Mouse (Mus musculus) cerebellum, adult (tissue): Measurements from ENCODE around the gene Tmcc1.

Experiments used
- ATAC-seq: cut with Nextera tagmentation; 2 replicates; pipeline ENCODE4 v1.9.2; 2017; ENCODE audit warnings: mild to moderate bottlenecking, moderate library complexity, mixed read lengths; ENCODE audit not compliant: insufficient number of reproducible peaks, low FRiP score, low TSS enrichment

The Tmcc1 gene

DNA sequence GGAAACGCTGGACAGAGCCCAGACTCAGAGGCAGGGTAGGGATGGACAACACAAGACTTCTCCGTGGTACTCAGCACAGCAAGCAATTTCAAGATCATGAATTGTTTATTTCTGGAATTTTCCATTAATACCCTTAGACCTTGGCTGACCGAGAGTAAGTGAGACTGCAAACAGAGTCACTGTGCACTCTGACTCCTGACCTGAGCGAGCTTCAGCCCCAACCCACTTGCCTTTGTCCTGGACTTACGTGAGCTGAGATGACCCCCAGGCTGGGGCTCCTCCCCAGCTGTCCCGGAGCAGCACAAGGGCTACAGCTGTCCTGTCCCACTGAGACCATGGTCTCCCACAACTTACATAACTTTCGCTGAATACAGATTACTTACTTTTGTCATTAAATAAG lies 210.4 kb downstream of the Tmcc1 start:
- no peak for ATAC-seq

DNA sequence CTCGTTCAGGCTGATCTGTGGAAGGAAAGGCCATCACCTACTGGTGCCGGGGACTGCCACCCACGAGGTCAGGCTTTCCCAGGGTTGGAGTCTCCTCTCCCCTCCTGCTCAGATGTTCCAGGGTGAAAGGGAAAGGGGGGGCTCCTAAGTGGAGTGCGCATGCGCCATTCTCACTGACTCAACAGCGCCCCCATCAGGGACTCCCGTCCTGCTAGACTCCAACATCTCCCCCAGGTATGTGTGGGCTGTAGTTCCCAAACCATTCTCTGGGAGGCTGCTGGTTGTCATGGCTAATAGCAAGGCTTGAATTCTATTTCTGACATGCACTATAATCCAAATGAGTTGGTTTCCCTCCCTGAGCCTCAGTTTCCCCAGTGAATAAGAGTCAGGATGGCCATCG lies 214.7 kb downstream of the Tmcc1 start:
- ATAC-seq: no peak

DNA sequence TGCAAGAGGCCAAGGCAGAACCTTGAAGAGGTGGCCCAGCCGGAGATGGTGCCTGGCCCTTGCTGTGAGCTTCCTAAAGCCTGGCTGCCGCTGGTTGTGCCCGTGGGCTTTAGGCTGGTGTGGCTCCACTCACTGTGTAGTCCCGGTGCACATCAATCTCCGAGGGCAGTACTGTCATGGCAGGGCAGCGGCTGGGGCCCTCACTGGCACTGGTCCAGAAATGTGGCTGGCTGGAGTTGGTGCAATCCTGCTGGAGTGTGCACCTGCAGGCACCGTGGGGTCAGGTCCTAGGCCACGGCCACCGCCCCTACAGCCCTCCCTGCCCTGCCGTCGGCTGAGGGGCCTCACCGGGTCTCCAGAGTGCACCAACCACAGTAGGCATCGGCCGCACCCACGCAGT lies 215.5 kb downstream of the Tmcc1 start:
- ATAC-seq: no peak

DNA sequence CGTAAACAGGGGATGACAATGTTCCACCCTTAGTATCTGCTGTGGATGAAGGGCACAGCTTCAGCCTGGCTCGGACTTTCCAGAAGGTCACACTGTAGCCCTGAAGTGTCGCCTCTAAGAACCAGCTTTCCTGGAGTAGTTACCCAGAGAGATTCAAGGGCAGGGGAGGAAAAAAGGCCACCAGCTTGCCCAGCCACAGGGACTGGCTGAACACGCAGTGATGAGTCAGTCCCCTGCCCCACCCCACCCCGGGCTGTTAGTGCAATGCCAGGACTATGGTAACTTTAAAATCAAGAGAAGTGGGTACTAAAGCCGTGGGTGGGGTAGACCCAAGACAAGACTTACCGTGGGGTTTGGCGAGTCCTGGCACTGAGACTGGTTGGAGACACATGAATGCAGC lies 217.7 kb downstream of the Tmcc1 start:
- no peak for ATAC-seq

DNA sequence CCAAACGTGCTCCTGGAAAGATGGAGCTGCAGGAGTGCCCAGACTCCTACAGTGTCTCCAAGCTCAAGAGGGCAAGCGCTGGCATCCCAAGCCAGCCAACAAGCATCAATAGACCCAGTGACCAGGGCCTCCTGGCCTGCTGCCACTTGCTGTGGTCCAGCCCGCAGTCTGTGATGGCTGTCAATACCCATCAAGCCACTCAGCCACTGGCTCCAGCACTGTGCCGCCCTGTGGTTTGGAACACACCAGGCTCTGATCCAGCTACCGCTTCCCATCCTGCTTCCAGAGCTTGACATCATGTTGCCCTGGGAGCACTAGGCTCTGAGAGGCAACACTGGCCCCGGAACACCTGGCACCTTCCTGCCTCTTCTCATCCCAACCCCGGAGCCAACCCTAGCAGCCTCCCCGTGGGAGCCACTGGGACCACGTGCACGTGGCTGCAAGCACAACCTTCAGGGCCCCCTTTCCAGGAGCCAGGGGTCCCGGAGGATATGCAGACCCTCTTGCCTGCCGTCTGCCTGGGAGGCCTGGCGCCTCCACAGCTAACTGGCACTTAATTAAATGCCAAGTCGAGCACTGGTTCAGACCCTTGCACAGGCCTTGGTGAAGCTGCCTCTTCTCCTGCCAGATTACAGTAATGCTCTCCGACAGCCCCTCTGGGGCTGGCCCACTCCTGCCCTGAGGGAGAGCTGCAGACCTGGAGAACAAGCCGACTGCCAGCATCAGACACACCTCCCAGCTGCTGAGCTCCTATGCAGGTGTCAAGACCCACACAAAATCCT lies 219.2 kb downstream of the Tmcc1 start:
- no peak for ATAC-seq

DNA sequence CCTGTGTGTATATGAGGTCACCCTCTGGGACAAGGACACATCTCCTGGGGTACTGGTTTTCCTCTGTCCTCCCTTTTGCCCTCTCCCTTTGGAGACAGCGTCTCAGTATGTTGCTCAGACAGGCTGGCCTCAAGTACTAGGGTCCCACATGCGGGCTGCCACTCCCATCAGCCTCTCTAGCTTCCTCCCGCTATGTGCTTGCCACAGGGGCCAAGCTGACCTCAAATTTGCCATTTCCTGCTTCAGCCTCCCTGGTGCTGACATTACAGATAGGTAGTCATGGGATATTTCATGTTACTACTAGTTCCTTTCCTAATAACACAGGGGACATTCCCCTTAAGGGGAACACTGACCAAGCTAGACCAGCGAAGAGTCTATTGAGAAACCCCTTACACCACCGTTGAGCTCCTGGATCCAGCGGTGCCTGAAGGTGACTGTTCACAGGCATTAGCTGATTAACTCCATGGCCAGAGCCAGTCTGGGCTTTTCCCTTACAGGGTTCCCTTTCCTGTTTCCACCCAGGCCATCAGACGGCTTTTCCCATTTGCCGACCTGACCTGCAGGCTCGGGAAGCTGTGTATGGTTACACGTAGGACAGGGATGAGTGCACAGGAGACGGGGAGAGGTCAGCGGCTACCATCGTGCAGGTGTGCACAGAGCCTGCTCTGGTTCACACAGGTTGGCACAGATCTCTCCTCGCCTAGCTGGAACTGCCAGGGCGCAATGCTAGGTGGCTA lies 220.0 kb downstream of the Tmcc1 start:
- ATAC-seq: no peak

DNA sequence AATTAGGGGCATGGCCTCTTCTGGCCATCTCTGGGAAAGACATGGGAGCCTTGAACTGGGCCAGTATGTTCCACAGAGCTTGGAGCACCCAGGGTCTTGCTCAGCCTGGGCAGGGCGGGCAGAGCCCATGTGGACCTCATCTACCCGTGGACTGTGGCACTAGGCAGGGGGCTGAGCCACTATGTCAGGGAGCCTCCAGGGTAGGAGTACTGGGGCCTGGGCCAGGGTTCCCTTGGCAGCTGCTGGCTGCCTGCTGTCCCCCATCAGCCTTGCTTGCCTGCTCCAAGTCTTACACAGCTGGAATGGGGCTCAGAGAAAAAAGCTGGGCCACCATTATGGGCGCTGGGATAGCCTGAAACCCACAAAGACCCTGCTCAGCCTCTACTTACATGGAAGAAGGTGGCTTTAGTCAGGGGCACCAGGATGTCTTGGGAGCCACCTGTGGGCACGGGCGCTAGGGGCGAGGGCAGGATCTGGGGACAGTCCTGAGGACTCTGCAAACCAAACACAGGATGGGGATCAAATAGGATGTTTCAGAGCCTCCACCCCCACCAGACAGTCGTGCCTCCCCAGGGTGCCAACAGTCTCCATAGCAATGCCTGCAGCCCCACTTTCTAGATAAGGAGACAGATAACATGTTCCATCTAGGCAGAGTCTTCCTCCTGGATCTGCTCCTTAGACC lies 221.1 kb downstream of the Tmcc1 start:
- no peak for ATAC-seq

DNA sequence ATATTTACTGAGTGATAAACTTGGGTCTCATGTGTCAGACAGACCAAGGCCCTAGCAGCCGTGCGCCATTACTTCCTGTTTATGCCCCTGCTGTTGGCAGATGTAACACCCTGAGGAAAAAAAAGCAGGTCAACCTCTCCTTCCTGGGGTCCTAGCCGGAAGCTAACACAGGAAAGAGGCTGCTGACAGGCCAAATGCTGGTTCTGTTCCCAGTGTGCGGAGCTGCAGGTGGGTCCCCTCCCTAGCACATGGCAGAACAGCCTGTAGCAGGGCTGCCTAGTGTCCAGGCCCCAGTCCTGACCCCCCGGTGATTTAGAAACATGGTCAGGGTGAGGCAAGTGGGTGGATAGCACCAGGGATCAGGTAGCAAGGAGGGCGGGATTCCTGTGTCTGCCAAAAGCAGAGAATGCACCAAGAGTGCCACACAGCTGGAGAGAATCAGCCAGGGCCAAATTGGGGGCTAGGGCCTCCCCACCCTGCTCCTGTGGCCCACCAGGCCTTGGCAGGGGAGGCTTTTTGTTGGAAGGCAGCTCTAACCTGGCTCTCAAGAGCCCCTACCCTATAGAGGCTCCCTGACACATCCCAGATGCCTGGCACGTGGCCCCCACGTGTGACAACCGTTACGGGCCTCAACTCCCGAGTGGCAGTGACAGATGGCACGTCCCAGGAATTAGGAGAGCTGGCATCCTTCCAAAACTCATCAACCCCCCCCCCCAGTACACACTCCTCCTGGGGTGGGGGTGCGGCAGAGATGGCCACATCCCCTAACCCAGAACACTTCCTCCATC lies 221.8 kb downstream of the Tmcc1 start:
- no peak for ATAC-seq

DNA sequence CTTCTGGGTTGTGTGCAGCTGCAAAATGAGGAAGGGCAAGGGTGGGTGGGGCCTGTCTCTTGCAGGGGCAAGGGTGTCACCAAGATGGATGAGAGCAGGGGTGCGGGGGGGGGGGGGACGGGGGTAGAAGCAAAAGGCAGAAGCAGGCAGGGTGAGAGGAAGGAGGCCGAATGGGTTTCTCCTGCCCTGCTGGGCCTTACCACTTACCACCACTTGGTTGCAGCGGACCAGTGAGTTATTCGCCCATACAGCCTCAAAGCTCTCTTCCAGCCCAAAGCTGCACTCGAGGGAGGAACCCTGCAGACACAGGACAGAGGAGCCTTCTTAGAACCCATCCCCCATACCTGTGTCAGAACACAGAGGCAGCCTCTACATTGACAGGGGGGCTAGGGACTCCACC lies 223.3 kb downstream of the Tmcc1 start:
- ATAC-seq: no peak

DNA sequence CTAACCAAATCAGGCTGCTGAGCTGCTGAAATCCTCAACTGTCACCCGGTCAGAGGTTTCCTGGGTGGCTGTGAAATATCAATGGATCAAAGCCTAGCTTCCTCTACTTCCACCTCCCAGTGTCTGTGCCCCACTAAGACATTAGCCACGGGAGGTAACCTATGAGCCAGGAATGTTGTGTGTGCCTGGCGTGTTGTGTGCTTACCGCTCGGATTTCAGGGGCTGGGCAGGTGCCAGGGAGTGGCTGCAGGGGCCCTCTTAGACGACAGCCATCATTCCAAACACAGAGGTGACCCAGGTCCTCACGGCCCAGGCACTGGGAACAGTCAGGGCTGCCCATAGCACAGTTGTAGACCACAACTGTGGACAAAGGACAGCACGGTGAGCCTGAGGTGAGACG lies 224.2 kb downstream of the Tmcc1 start:
- ATAC-seq: no peak

DNA sequence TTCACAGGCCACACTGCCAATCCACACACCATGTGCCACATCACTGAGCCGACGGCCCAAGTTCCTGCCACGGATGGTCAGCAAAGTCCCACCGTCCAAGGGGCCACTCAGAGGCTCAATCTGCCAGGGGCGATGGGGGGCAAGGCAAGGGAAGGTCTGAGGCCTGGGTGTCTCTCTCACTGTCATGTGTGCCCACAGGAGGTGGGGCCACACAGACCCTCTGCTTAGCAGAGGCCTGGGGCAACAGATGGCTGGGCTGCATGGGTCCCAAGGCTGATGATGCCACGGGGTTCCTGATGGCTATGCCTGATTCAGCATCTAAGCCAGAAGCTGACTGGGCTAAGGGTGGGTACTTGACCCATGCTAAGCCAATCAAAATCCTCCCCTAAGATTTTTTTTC lies 224.6 kb downstream of the Tmcc1 start:
- 0 out of 2 replicates have a peak, but pooled peaks have one; percentile 1 for ATAC-seq
